Mouse (Mus musculus) kidney, embryonic 14.5 days (tissue): ENCODE measurements around the gene Plekha8. TPM values are rescaled to one million over a fixed set of nuclear protein-coding genes. Genes with fewer than 3 reads are reported as not detected.

Experiments used
- ATAC-seq: fragments of 200-750 bp; cut with Nextera tagmentation; 2 replicates; pipeline ENCODE4 v1.8.0; 2017; ENCODE audit warnings: moderate number of reproducible peaks, mild to moderate bottlenecking, moderate TSS enrichment, moderate library complexity; ENCODE audit not compliant: low FRiP score, low TSS enrichment
- H3K27ac ChIP-seq: fragments of 300-500 bp; sonication (generic); 2 replicates; pipeline ENCODE4 v1.5.1; 2014; ENCODE audit warnings: low read depth, mild to moderate bottlenecking, low read length, moderate library complexity, mixed read lengths
- H3K27me3 ChIP-seq: fragments of 300-500 bp; sonication (generic); 2 replicates; pipeline ENCODE4 v1.6.1; 2014; ENCODE audit warnings: mild to moderate bottlenecking, low read length; ENCODE audit not compliant: control insufficient read depth, insufficient read depth
- H3K36me3 ChIP-seq: fragments of 300-500 bp; sonication (generic); 2 replicates; pipeline ENCODE4 v1.6.1; 2014; ENCODE audit warnings: low read length, mixed read lengths; ENCODE audit not compliant: control insufficient read depth, insufficient read depth
- H3K4me1 ChIP-seq: fragments of 300-500 bp; sonication (generic); 2 replicates; pipeline ENCODE4 v1.6.1; 2014; ENCODE audit warnings: low read length, mixed read lengths; ENCODE audit not compliant: control insufficient read depth, insufficient read depth
- H3K4me2 ChIP-seq: fragments of 300-500 bp; sonication (generic); replicated peaks from 2 replicates; pipeline ENCODE4 v1.6.1; 2014; ENCODE audit warnings: low read depth, mild to moderate bottlenecking, low read length
- H3K4me3 ChIP-seq: fragments of 300-500 bp; sonication (generic); 2 replicates; pipeline ENCODE4 v1.5.1; 2014; ENCODE audit warnings: mild to moderate bottlenecking, low read length
- H3K9ac ChIP-seq: fragments of 300-500 bp; sonication (generic); 2 replicates; pipeline ENCODE4 v1.6.1; 2014; ENCODE audit warnings: low read depth, mild to moderate bottlenecking, low read length, moderate library complexity
- H3K9me3 ChIP-seq: fragments of 300-500 bp; sonication (generic); 2 replicates; pipeline ENCODE4 v1.6.1; 2016; ENCODE audit warnings: low read length; ENCODE audit not compliant: control insufficient read depth
- WGBS: fragments of 180-500 bp; shearing (Covaris S2); extraction: QIAGEN DNeasy Blood & Tissue Kit; methylation state at CpG from one replicate; pipeline ENCODE4 v1.1.7; 2014; 5-methylcytosine and 5-hydroxymethylcytosine counted together
- polyA plus RNA-seq: library from polyadenylated mRNA; unstranded; fragments of >200 nt; fragmentation: Nextera tagmentation; extraction: Ambion mirVana; gene quantifications from 2 replicates; pipeline ENCODE4 v1.2.1, GENCODE M21; 2014

The Plekha8 gene
- polyA plus RNA-seq, 1 experiment from 2014 or later: 14.6 TPM

DNA sequence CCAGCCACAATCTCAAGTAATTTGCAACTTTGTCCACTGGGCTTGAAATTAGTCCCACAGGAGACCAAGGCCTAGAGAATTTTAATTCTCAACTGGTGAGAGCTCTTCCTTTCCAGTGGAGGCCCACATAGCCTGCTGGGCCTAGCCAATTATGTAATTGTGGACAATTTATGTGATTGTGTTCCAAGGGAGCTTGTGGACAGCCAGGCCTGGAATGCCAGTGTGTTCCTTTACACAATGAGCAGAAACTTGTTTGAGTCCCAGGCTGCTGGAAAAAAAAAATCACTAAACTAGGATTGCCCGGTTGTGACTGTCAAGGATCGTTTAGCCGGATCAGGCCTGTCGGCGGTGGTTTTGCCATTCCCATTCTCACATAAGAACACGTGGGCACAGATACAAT lies 98.4 kb downstream of the Plekha8 start:
- H3K27me3 ChIP-seq: no peaks in the 10 kb centered on the region
- no peak overlapping the region for H3K4me3 ChIP-seq
- ATAC-seq: no peak
- no peak overlapping the region for H3K27ac ChIP-seq
- no peak overlapping the region for H3K9ac ChIP-seq
- no peaks in the 10 kb centered on the region for H3K9me3 ChIP-seq
- no peak overlapping the region for H3K4me2 ChIP-seq
- no peaks in the 10 kb centered on the region for H3K4me1 ChIP-seq
- WGBS: 81% methylated on average over 6 of the region's 6 CpGs
- no peaks in the 10 kb centered on the region for H3K36me3 ChIP-seq

Other genes starting within 250 kb of the Plekha8 start
- 2.3 and 2.7 TPM in 2 replicates for gene Wipf3, start 165.5 kb upstream of the Plekha8 start, polyA plus RNA-seq
- 5.2 and 6.3 TPM in 2 replicates for gene Scrn1, start 28.6 kb upstream of the Plekha8 start, polyA plus RNA-seq
- 18.4 and 25.8 TPM in 2 replicates for gene Fkbp14, start 2.2 kb downstream of the Plekha8 start, polyA plus RNA-seq
- 3.8 and 4.2 TPM in 2 replicates for gene Mturn, start 86.5 kb downstream of the Plekha8 start, polyA plus RNA-seq
- 4.5 and 5.9 TPM in 2 replicates for gene Znrf2, start 221.8 kb downstream of the Plekha8 start, polyA plus RNA-seq